Mouse (Mus musculus) forebrain, embryonic 13.5 days (tissue): ENCODE results near the gene Oas1e. TPM values are rescaled to one million over a fixed set of nuclear protein-coding genes. Genes with fewer than 3 reads are reported as not detected.
"Not testable (repeated sequence)": the region's sequence is repeated elsewhere in the genome, so short reads cannot be mapped to it uniquely, and the experiment has no call there.

Source experiments
- ATAC-seq: fragments of 200-750 bp; cut with Nextera tagmentation; 2 replicates; pipeline ENCODE4 v1.8.0; 2017
- H3K27ac ChIP-seq: fragments of 300-500 bp; sonication (generic); 2 replicates; pipeline ENCODE4 v1.5.1; 2015; ENCODE audit warnings: inconsistent platforms, mild to moderate bottlenecking, moderate library complexity
- H3K27me3 ChIP-seq: fragments of 300-500 bp; sonication (generic); 2 replicates; pipeline ENCODE4 v1.6.1; 2015; ENCODE audit warnings: mild to moderate bottlenecking, inconsistent platforms
- H3K36me3 ChIP-seq: fragments of 300-500 bp; sonication (generic); 2 replicates; pipeline ENCODE4 v1.6.1; 2015; ENCODE audit warnings: mild to moderate bottlenecking, inconsistent platforms; ENCODE audit not compliant: poor library complexity, severe bottlenecking
- H3K4me1 ChIP-seq: fragments of 300-500 bp; sonication (generic); 2 replicates; pipeline ENCODE4 v1.6.1; 2015; ENCODE audit warnings: inconsistent platforms
- H3K4me2 ChIP-seq: fragments of 300-500 bp; sonication (generic); 2 replicates; pipeline ENCODE4 v1.6.1; 2015; ENCODE audit warnings: inconsistent platforms, mild to moderate bottlenecking, moderate library complexity
- H3K4me3 ChIP-seq: fragments of 300-500 bp; sonication (generic); 2 replicates; pipeline ENCODE4 v1.5.1; 2015; ENCODE audit warnings: mild to moderate bottlenecking, inconsistent platforms
- H3K9ac ChIP-seq: fragments of 300-500 bp; sonication (generic); 2 replicates; pipeline ENCODE4 v1.6.1; 2015; ENCODE audit warnings: mild to moderate bottlenecking, inconsistent platforms
- H3K9me3 ChIP-seq: fragments of 300-500 bp; sonication (generic); replicated peaks from 2 replicates; pipeline ENCODE4 v1.6.1; 2016; ENCODE audit warnings: inconsistent platforms
- WGBS: fragments of 180-500 bp; shearing (Covaris S2); methylation state at CpG from one replicate; pipeline ENCODE4 v1.1.7; 2015; 5-methylcytosine and 5-hydroxymethylcytosine counted together
- polyA plus RNA-seq: library from polyadenylated mRNA; unstranded; fragments of >200 nt; fragmentation: Nextera tagmentation; extraction: Ambion mirVana; gene quantifications from 2 replicates; pipeline ENCODE4 v1.2.1, GENCODE M21; 2015

Oas1e gene
- polyA plus RNA-seq, result not detected in 2 replicates

DNA sequence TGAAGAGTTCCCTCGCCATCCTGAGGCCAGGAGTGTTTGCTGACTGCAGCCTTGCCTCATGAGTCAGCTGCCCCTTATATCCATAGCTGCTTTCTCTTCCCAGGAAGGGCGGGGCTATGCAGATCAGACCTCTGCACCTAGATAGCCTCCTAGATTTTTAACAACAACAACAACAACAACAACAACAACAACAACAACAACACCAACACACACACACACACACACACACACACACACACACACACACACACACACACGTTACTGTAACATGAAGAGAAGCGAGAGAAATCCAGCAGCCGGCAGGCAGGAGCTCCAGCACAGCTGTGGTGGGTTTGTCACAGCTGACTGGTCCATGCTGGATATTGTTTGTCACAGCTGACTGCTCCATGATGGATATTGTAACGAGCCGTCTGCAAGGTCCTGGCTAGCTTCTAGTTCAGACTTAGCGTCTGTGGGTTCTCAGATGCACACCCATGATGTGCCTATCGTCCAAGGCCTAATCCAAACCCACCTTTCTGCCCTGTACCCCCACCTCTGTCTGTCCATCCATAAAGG, at the start of gene Oas1e:
TSS of gene Oas1e (minus strand) at position 51 of the 555 bp plus-strand sequence.
- not testable (repeated sequence) for H3K4me2 ChIP-seq, H3K9me3 ChIP-seq, H3K9ac ChIP-seq, H3K27ac ChIP-seq, H3K4me3 ChIP-seq, H3K27me3 ChIP-seq, ATAC-seq, H3K4me1 ChIP-seq, H3K36me3 ChIP-seq
- 58% methylated on average over 9 of the region's 9 CpGs for WGBS

DNA sequence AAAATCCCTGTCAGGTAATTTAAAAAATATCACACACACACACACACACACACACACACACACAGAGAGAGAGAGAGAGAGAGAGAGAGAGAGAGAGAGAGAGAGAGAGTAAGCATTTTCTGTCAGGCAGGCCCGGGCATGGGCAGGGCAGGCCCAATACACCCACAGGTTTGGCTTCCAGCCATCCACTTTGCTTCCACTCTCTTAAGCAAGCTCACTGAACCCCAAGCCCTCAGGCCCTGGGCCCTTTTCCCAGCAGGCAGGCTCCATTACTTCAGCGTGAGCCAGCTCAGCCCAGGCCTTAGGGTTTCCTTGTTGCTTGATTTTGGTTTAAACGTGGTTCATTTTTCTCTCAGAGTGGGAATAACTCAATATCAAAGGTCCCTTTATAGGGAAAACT, 49.4 kb upstream of the Oas1e start:
- 73% methylated on average over 3 of the region's 3 CpGs for WGBS
- no peaks in the 10 kb centered on the region for H3K4me1 ChIP-seq
- H3K27me3 ChIP-seq, result no peaks in the 10 kb centered on the region
- no peaks in the 10 kb centered on the region for H3K36me3 ChIP-seq
- H3K9ac ChIP-seq, result no peak overlapping the region
- H3K27ac ChIP-seq, result no peak overlapping the region
- no peaks in the 10 kb centered on the region for H3K9me3 ChIP-seq
- no peak overlapping the region for H3K4me3 ChIP-seq
- 0 out of 2 replicates have a peak, but pooled peaks have one; percentile 45 for ATAC-seq
- no peak overlapping the region for H3K4me2 ChIP-seq

- Histone ChIP-seq H3K4me1 (peaks cover 13% of the 10 kb centered on the region), H3K27ac (no peak overlapping the region), H3K9ac (no peak overlapping the region), H3K27me3 (no peaks in the 10 kb centered on the region), H3K4me3 (no peak overlapping the region), H3K36me3 (no peaks in the 10 kb centered on the region), H3K9me3 (no peaks in the 10 kb centered on the region), H3K4me2 (no peak overlapping the region)
- no peak for ATAC-seq
- WGBS, result 8% methylated on average over 8 of the region's 8 CpGs
Observed at GRCm38 (mm10) chr5:120836731-120837585, 41.6 kb upstream of the Oas1e start.

DNA sequence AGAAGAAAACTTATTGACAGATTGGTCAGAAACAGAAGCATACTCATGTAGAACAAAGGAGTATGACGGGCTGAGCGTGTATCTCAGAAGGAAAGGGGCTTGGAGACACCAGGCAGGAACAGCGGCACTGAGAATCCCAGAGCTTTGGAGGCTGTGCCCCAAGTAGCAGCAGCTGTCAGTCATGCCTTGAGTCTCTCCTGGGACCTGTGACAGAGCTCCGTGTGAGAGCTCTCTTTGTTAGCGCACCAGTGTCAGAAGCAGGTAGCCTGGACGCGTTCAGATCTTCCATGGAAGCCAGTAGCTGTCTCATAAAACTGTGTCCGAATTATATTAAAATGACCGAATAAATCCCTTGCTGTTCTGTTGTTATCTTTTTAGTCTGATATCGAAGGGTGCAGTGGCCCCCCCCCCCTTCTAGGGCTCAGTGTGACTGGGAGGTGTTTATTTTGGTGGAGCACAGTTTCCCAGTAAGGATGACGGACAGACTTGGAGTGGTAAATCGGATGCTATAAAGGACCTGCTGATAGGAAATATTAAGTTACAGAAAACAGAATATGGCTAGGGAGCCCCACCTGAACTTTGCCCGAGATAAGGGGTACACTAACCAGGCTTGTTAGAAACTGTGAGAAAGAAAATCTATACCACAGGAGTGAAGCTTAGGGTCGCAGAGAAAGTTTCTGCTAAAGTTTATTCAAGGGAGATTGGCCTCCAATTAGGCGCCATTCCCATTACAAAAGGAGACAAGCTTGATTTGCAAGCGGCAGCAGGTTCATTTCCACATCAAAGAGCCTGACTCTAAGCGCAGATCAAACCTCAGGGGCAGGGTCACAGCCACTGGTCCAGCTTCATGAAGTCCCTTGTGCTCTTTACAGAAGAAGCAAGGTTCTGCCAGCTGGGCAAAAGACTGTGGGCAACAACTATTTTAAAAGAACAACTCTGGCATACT, 38.3 kb upstream of the Oas1e start:
- ATAC-seq, result no peak
- no peaks in the 10 kb centered on the region for H3K9me3 ChIP-seq
- H3K27me3 ChIP-seq, result no peaks in the 10 kb centered on the region
- H3K4me3 ChIP-seq, result no peak overlapping the region
- peaks cover 13% of the 10 kb centered on the region for H3K4me1 ChIP-seq
- no peaks in the 10 kb centered on the region for H3K36me3 ChIP-seq
- H3K27ac ChIP-seq, result no peak overlapping the region
- H3K4me2 ChIP-seq, result peak overlapping the region; percentile 43
- WGBS, result 7% methylated on average over 17 of the region's 17 CpGs
- 0 out of 2 replicates have a peak overlapping the region, but pooled peaks have one; percentile 40 for H3K9ac ChIP-seq

- Histone ChIP-seq H3K4me2 (no peak overlapping the region), H3K9ac (no peak overlapping the region), H3K4me1 (peaks cover 13% of the 10 kb centered on the region), H3K9me3 (no peaks in the 10 kb centered on the region), H3K27ac (no peak overlapping the region), H3K27me3 (no peaks in the 10 kb centered on the region), H3K36me3 (no peaks in the 10 kb centered on the region), H3K4me3 (no peak overlapping the region)
- no peak for ATAC-seq
- WGBS, result 85% methylated on average over 4 of the region's 4 CpGs
Observed at GRCm38 (mm10) chr5:120831031-120831430, 35.7 kb upstream of the Oas1e start.

- H3K4me1 ChIP-seq, result no peaks in the 10 kb centered on the region
- H3K9ac ChIP-seq, result no peak overlapping the region
- H3K4me3 ChIP-seq, result no peak overlapping the region
- no peaks in the 10 kb centered on the region for H3K27me3 ChIP-seq
- no peaks in the 10 kb centered on the region for H3K36me3 ChIP-seq
- peaks cover 23% of the 10 kb centered on the region for H3K9me3 ChIP-seq
- no peak overlapping the region for H3K27ac ChIP-seq
- no peak overlapping the region for H3K4me2 ChIP-seq
- no peak for ATAC-seq
Observed at GRCm38 (mm10) chr5:120818999-120819398, 23.7 kb upstream of the Oas1e start.

DNA sequence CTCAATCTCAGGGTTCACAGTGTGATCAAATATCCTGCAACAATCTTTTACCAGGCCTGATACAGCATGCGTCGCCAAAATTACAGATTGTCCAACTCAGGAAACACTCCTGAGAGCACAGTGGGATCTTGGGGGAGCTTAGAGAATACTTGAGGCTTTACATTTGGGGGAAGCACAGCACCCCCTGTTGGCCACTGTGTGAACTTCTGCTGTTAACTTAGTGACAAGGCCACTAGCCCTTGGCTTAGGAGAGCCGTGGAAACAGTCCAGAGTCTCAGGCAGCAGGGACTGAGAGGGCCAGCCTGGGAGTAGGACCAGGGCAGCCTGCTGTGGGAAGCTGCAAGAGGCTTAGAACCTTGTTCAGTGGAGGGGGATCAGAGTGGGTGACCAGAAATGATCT, 20.6 kb upstream of the Oas1e start:
- Histone ChIP-seq H3K9me3 (peaks cover 20% of the 10 kb centered on the region), H3K27me3 (no peaks in the 10 kb centered on the region), H3K9ac (no peak overlapping the region), H3K36me3 (no peaks in the 10 kb centered on the region), H3K4me3 (no peak overlapping the region), H3K4me1 (peaks cover 4% of the 10 kb centered on the region), H3K4me2 (no peak overlapping the region), H3K27ac (no peak overlapping the region)
- ATAC-seq, result no peak
- WGBS, result 68% methylated on average over 3 of the region's 3 CpGs

- Histone ChIP-seq H3K36me3 (no peaks in the 10 kb centered on the region), H3K4me3 (no peak overlapping the region), H3K9me3 (no peaks in the 10 kb centered on the region), H3K9ac (no peak overlapping the region; the same call in 1 of the 2 replicates), H3K27me3 (no peaks in the 10 kb centered on the region), H3K4me1 (peaks cover 4% of the 10 kb centered on the region), H3K4me2 (peak overlapping the region; percentile 58; the same call in 1 of the 2 replicates), H3K27ac (no peak overlapping the region)
- 86% methylated on average over 6 of the region's 6 CpGs for WGBS
- no peak for ATAC-seq
Observed at GRCm38 (mm10) chr5:120813023-120813422, 17.7 kb upstream of the Oas1e start.

- 7% methylated on average over 18 of the region's 18 CpGs for WGBS
- 0 out of 2 replicates have a peak within 1 kb of the TSS, but pooled peaks have one; percentile 11 for H3K27ac ChIP-seq
Observed at GRCm38 (mm10) chr5:120811951-120812819, 16.9 kb upstream of the Oas1e start, which contains the start of gene Oas1c. Gene Oas1c, minus strand, starts transcription at chr5:120812514.

GRCm38 (mm10) chr5:120809171-120809570, 13.8 kb upstream of the Oas1e start:
- Histone ChIP-seq H3K27ac (no peak overlapping the region), H3K4me3 (no peak overlapping the region), H3K36me3 (no peaks in the 10 kb centered on the region), H3K9ac (no peak overlapping the region), H3K4me1 (peaks cover 4% of the 10 kb centered on the region), H3K27me3 (no peaks in the 10 kb centered on the region), H3K9me3 (no peaks in the 10 kb centered on the region), H3K4me2 (no peak overlapping the region)
- 31% methylated on average over 6 of the region's 6 CpGs for WGBS
- no peak for ATAC-seq

More at GRCm38 (mm10) chr5:120811951-120812819, 16.9 kb upstream of the Oas1e start, which contains the start of gene Oas1c:
- peak within 1 kb of the TSS; percentile 28 for H3K4me3 ChIP-seq
- no peaks in the 10 kb centered on the region for H3K36me3 ChIP-seq
- peak; percentile 83 for ATAC-seq
- H3K27me3 ChIP-seq, result no peaks in the 10 kb centered on the region
- H3K9ac ChIP-seq, result peak within 1 kb of the TSS; percentile 50
- no peaks in the 10 kb centered on the region for H3K9me3 ChIP-seq
- H3K4me2 ChIP-seq, result peak within 1 kb of the TSS; percentile 58
- peaks cover 4% of the 10 kb centered on the region for H3K4me1 ChIP-seq

- WGBS, result 78% methylated on average over 1 of the region's 1 CpGs
- no peaks in the 10 kb centered on the region for H3K27me3 ChIP-seq
- no peak overlapping the region for H3K4me3 ChIP-seq
- H3K4me1 ChIP-seq, result no peaks in the 10 kb centered on the region
- H3K4me2 ChIP-seq, result no peak overlapping the region
- no peak for ATAC-seq
- no peak overlapping the region for H3K27ac ChIP-seq
- H3K9ac ChIP-seq, result no peak overlapping the region
- no peaks in the 10 kb centered on the region for H3K9me3 ChIP-seq
- H3K36me3 ChIP-seq, result no peaks in the 10 kb centered on the region
Observed at GRCm38 (mm10) chr5:120806458-120806857, 11.1 kb upstream of the Oas1e start.
